Mouse (Mus musculus) embryonic fibroblast, embryonic 13.5 days (primary cell): Measurements from ENCODE around the gene Perm1.

Experiments
- CTCF ChIP-seq: IDR thresholded peaks from 2 replicates; pipeline ENCODE4 v1.5.1; 2011; ENCODE audit warnings: mild to moderate bottlenecking, control low read depth, low read length, moderate library complexity, borderline replicate concordance; ENCODE audit not compliant: insufficient read depth
- POLR2A ChIP-seq: IDR thresholded peaks from 2 replicates; pipeline ENCODE4 v1.6.1; 2011; ENCODE audit warnings: low read depth, mild to moderate bottlenecking, control low read depth, low read length, moderate library complexity

- TF ChIP-seq CTCF: no peak
- TF ChIP-seq POLR2A: no peak
Measured at GRCm38 (mm10) chr4:156252140-156252539, 36.5 kb downstream of the Perm1 start.
